Mouse (Mus musculus): ENCODE results near the gene Gemin6.

DNA sequence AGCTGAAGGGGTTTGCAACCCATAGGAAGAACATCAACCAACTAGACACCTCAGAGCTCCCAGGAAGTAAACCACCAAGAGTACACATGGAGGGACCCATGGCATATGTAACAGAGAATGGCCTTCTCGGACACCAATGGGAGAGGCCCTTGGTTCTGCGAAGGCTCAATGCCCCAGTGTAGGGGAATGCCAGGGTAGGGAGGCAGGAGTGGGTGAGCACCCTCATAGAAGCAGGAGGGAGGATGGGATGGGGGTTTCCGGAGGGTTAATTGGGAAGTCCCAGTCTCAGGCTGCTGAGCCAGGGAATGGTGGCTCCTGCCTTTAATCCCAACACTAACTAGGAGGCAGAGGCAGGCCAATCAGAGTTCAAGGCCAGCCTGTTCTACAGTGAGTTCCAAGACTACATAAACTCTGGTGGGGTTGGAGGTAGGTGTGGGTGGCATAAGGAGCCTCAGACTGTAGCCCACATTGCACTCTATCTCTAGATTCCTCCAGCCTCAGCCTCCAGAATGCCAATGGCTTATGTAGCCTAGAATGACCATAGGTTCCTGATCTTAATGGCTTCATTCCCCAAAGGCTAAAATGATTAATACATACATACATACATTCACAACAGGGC, 25.0 kb upstream of the Gemin6 start:
- TF ChIP-seq FLI1 (IDR thresholded peaks at IDR 0.05; ENCODE audit: low read length) (no peak), GATA1 (IDR thresholded peaks at IDR 0.05; ENCODE audit: borderline replicate concordance, low read length) (no peak)
